ENCODE assay signal across 8 mouse cellular contexts in genomic region chr12:31895888-31896287, GRCm38 (mm10). TPM values are rescaled to one million over a fixed set of nuclear protein-coding genes. Genes with fewer than 3 reads are reported as not detected.
DNase-seq lines count a peak whose midpoint lies in the region; ATAC-seq lines count a peak whose summit lies in the region.

No protein-coding gene starts in this region.

- no peaks in the 10 kb centered on the region for H3K9me3 ChIP-seq in embryonic facial prominence, embryonic 12.5 days
- no peaks in the 10 kb centered on the region for H3K9me3 ChIP-seq in midbrain, embryonic 12.5 days
- no peaks in the 10 kb centered on the region for H3K9me3 ChIP-seq in heart, embryonic 12.5 days (replicated peaks)

- ATAC-seq in cerebellum, adult (ENCODE audit: insufficient number of reproducible peaks, low FRiP score, low TSS enrichment), result no peak
- peak; percentile 41; the same call in 1 of the 2 replicates for ATAC-seq in embryonic facial prominence, embryonic 12.5 days (ENCODE audit: insufficient number of reproducible peaks, insufficient read depth, low FRiP score, low TSS enrichment)
- peak; percentile 87 for ATAC-seq in midbrain, embryonic 12.5 days (ENCODE audit: low FRiP score, low read depth)
- ATAC-seq in CD4-positive, CD25-positive, alpha-beta regulatory T cell, adult 4 months, result no peak
- no peak for ATAC-seq in heart, embryonic 12.5 days (ENCODE audit: insufficient number of reproducible peaks, low FRiP score)

- 0 out of 2 replicates have a peak overlapping the region, but pooled peaks have one; percentile 6 for H3K27ac ChIP-seq in embryonic facial prominence, embryonic 12.5 days
- peak overlapping the region; percentile 77 for H3K27ac ChIP-seq in midbrain, embryonic 12.5 days (replicated peaks)
- H3K27ac ChIP-seq in heart, embryonic 12.5 days (ENCODE audit: poor library complexity, severe bottlenecking), result no peak overlapping the region

- peaks cover 18% of the 10 kb centered on the region for H3K4me1 ChIP-seq in embryonic facial prominence, embryonic 12.5 days
- peaks cover 29% of the 10 kb centered on the region for H3K4me1 ChIP-seq in midbrain, embryonic 12.5 days
- H3K4me1 ChIP-seq in heart, embryonic 12.5 days (replicated peaks), result peaks cover 17% of the 10 kb centered on the region

- no peak overlapping the region for H3K9ac ChIP-seq in embryonic facial prominence, embryonic 12.5 days
- H3K9ac ChIP-seq in midbrain, embryonic 12.5 days (replicated peaks), result no peak overlapping the region
- no peak overlapping the region for H3K9ac ChIP-seq in heart, embryonic 12.5 days

- no peak overlapping the region for H3K4me2 ChIP-seq in embryonic facial prominence, embryonic 12.5 days (replicated peaks)
- H3K4me2 ChIP-seq in midbrain, embryonic 12.5 days (replicated peaks), result 0 out of 2 replicates have a peak overlapping the region, but pooled peaks have one; percentile 9
- H3K4me2 ChIP-seq in heart, embryonic 12.5 days, result no peak overlapping the region

- peak; percentile 54 for DNase-seq in cerebellum, adult 11 months
- DNase-seq in layer of hippocampus, postnatal 14 days (ENCODE audit: low spot score in 2 of 2), result peak; percentile 45 to 59
- no peak for DNase-seq in urinary bladder, postnatal 25 days (ENCODE audit: low spot score)

- no peaks in the 10 kb centered on the region for H3K27me3 ChIP-seq in embryonic facial prominence, embryonic 12.5 days
- H3K27me3 ChIP-seq in midbrain, embryonic 12.5 days, result no peaks in the 10 kb centered on the region
- no peaks in the 10 kb centered on the region for H3K27me3 ChIP-seq in heart, embryonic 12.5 days (replicated peaks)

- WGBS in embryonic facial prominence, embryonic 12.5 days, result 18% methylated on average over 2 of the region's 2 CpGs
- 6% methylated on average over 2 of the region's 2 CpGs for WGBS in midbrain, embryonic 12.5 days
- 8% methylated on average over 2 of the region's 2 CpGs for WGBS in heart, embryonic 12.5 days

- no peaks in the 10 kb centered on the region for H3K36me3 ChIP-seq in embryonic facial prominence, embryonic 12.5 days
- no peaks in the 10 kb centered on the region for H3K36me3 ChIP-seq in midbrain, embryonic 12.5 days
- peaks cover 7% of the 10 kb centered on the region; the same call in 1 of the 2 replicates for H3K36me3 ChIP-seq in heart, embryonic 12.5 days

- H3K4me3 ChIP-seq in embryonic facial prominence, embryonic 12.5 days, result no peak overlapping the region
- H3K4me3 ChIP-seq in midbrain, embryonic 12.5 days, result no peak overlapping the region
- H3K4me3 ChIP-seq in heart, embryonic 12.5 days, result no peak overlapping the region

RNA-seq across cellular contexts. Expression of gene Hbp1, which starts 54.4 kb away (rescaled TPM):
- polyA plus RNA-seq in embryonic facial prominence, embryonic 12.5 days (2016; fragmentation: Nextera tagmentation; extraction: Ambion mirVana), result 128 and 133 TPM in 2 replicates
- total RNA-seq in layer of hippocampus, postnatal 14 days (2021), result 10 to 100 TPM; 24.9 to 29.7 TPM
- polyA plus RNA-seq in midbrain, embryonic 12.5 days (2016; fragmentation: Nextera tagmentation; extraction: Ambion mirVana), result 88.7 and 98.5 TPM in 2 replicates
- 100 to 1,000 TPM; 166 to 170 TPM for polyA plus RNA-seq in CD4-positive, CD25-positive, alpha-beta regulatory T cell, adult 4 months (2017; shearing (Covaris generic))
- polyA plus RNA-seq in heart, embryonic 12.5 days (2016; fragmentation: Nextera tagmentation; extraction: Ambion mirVana), result 93.7 and 97.0 TPM in 2 replicates

Comparison
In these comparisons a context has a peak if more than half of its experiments do, and no peak if none do; other contexts are left out.
1. ATAC-seq: peak in embryonic facial prominence, embryonic 12.5 days (single experiment) and midbrain, embryonic 12.5 days (single experiment); none in cerebellum, adult (single experiment), CD4-positive, CD25-positive, alpha-beta regulatory T cell, adult 4 months (single experiment) and heart, embryonic 12.5 days (single experiment).